ENCODE assay signal across 18 mouse cellular contexts in the genomic region with DNA sequence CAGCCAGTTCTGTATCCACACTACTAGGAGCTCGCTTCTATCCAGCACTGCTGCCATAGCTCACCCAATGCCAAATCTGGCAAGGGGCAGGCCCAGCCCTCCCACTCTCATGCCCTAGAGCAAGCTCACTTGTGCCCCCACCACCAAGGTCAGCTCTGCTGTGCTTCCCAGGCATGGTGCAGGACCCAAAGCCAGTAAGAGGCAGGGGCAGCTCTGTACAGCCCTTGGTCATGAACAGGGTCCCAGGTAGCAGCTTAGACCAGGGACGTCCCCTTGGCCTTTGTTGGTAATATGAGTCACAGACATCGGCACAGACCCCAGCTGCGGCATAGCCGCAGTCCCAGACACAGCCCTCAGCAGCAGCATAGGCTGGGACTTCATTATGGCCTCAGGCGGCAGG.
"Had no signal": no experiment of that assay in that cellular context is flagged by ENCODE, and none has a peak within 500 bp of the region (broad histone marks: within the 10 kb centered on the region; RNA-seq: fewer than 3 reads in every experiment).

No protein-coding gene starts in this region.

- H3K4me2 ChIP-seq: lung, embryonic 14.5 days; midbrain, embryonic 13.5 days; neural tube, embryonic 13.5 days; neural tube, embryonic 15.5 days had no signal

- H3K27ac ChIP-seq: midbrain, embryonic 10.5 days; midbrain, embryonic 13.5 days; neural tube, embryonic 13.5 days; neural tube, embryonic 15.5 days had no signal

- ATAC-seq: midbrain, embryonic 13.5 days; midbrain, embryonic 16.5 days had no signal

- DNase-seq: lung, adult 18-20 months; lung, embryonic 14.5 days; lung, postnatal 10 days; lung, postnatal 4 days; retina, postnatal 1 day; right cerebral cortex, adult 18-20 months; right cerebral cortex, postnatal 25 days; right cerebral cortex, postnatal 4 days; spleen, adult 18-20 months; thymus, adult 18-20 months; thymus, postnatal 14 days; thymus, postnatal 36 days had no signal

- H3K27me3 ChIP-seq: midbrain, embryonic 13.5 days; neural tube, embryonic 13.5 days; neural tube, embryonic 15.5 days had no signal

- H3K4me3 ChIP-seq: midbrain, embryonic 10.5 days; midbrain, embryonic 13.5 days; myocyte; neural tube, embryonic 13.5 days; neural tube, embryonic 15.5 days had no signal

- H3K9ac ChIP-seq: lung, embryonic 14.5 days; midbrain, embryonic 13.5 days; neural tube, embryonic 13.5 days; neural tube, embryonic 15.5 days had no signal

- H3K4me1 ChIP-seq: midbrain, embryonic 13.5 days had no signal

- H3K9me3 ChIP-seq: midbrain, embryonic 10.5 days; midbrain, embryonic 13.5 days; neural tube, embryonic 13.5 days; neural tube, embryonic 15.5 days had no signal

- H3K36me3 ChIP-seq: midbrain, embryonic 10.5 days; midbrain, embryonic 13.5 days; neural tube, embryonic 13.5 days; neural tube, embryonic 15.5 days had no signal
